Mouse (Mus musculus): ENCODE data around the gene Ercc8. TPM values are rescaled to one million over a fixed set of nuclear protein-coding genes. Genes with fewer than 3 reads are reported as not detected.

Gene Ercc8
- total RNA-seq, 2 experiments from 2014 or later, result 9.5 to 10.2 TPM

GRCm38 (mm10) chr13:108157732-108158464, 633 bp upstream of the Ercc8 start:
- peak; percentile 36 for DNase-seq

GRCm38 (mm10) chr13:108159241-108159575, 677 bp downstream of the Ercc8 start:
- DNase-seq, result no peak

- DNase-seq, result no peak
Observed at GRCm38 (mm10) chr13:108159963-108160362, 1.4 kb downstream of the Ercc8 start.

- DNase-seq, result no peak
Observed at GRCm38 (mm10) chr13:108163912-108164311, 5.4 kb downstream of the Ercc8 start.

- DNase-seq, result no peak
Observed at GRCm38 (mm10) chr13:108164621-108165020, 6.1 kb downstream of the Ercc8 start.

GRCm38 (mm10) chr13:108170002-108170401, 11.5 kb downstream of the Ercc8 start:
- no peak for DNase-seq

- DNase-seq, result no peak
Observed at GRCm38 (mm10) chr13:108170511-108170910, 12.0 kb downstream of the Ercc8 start.

- DNase-seq, result no peak
Observed at GRCm38 (mm10) chr13:108179618-108180017, 21.1 kb downstream of the Ercc8 start.

- no peak for DNase-seq
Observed at GRCm38 (mm10) chr13:108180821-108181220, 22.3 kb downstream of the Ercc8 start.

- no peak for DNase-seq
Observed at GRCm38 (mm10) chr13:108184743-108185255, 26.3 kb downstream of the Ercc8 start.

- DNase-seq, result no peak
Observed at GRCm38 (mm10) chr13:108185530-108185929, 27.0 kb downstream of the Ercc8 start.

- no peak for DNase-seq
Observed at GRCm38 (mm10) chr13:108187994-108188393, 29.5 kb downstream of the Ercc8 start.

GRCm38 (mm10) chr13:108191074-108191720, 32.7 kb downstream of the Ercc8 start:
- peak; percentile 36 for DNase-seq

- DNase-seq, result no peak
Observed at GRCm38 (mm10) chr13:108195474-108195873, 36.9 kb downstream of the Ercc8 start.

GRCm38 (mm10) chr13:108204857-108205256, 46.3 kb downstream of the Ercc8 start:
- DNase-seq, result no peak

GRCm38 (mm10) chr13:108207447-108207846, 48.9 kb downstream of the Ercc8 start:
- DNase-seq, result no peak

- DNase-seq, result no peak
Observed at GRCm38 (mm10) chr13:108208090-108208489, 49.6 kb downstream of the Ercc8 start.

GRCm38 (mm10) chr13:108210960-108211359, 52.4 kb downstream of the Ercc8 start:
- DNase-seq, result no peak

GRCm38 (mm10) chr13:108212397-108213018, 54.0 kb downstream of the Ercc8 start:
- no peak for DNase-seq

- DNase-seq, result peak; percentile 58
Observed at GRCm38 (mm10) chr13:108214081-108214484, 55.6 kb downstream of the Ercc8 start, which contains the start of gene Elovl7. Gene Elovl7 (plus strand): TSS chr13:108214404.

GRCm38 (mm10) chr13:108214485-108215107, 56.1 kb downstream of the Ercc8 start:
- no peak for DNase-seq

- no peak for DNase-seq
Observed at GRCm38 (mm10) chr13:108215231-108215780, 56.8 kb downstream of the Ercc8 start.

Measured in gastrocnemius, postnatal 10 days (tissue).